Mouse (Mus musculus): ENCODE results near the gene Bcat1.

Gene Bcat1

DNA sequence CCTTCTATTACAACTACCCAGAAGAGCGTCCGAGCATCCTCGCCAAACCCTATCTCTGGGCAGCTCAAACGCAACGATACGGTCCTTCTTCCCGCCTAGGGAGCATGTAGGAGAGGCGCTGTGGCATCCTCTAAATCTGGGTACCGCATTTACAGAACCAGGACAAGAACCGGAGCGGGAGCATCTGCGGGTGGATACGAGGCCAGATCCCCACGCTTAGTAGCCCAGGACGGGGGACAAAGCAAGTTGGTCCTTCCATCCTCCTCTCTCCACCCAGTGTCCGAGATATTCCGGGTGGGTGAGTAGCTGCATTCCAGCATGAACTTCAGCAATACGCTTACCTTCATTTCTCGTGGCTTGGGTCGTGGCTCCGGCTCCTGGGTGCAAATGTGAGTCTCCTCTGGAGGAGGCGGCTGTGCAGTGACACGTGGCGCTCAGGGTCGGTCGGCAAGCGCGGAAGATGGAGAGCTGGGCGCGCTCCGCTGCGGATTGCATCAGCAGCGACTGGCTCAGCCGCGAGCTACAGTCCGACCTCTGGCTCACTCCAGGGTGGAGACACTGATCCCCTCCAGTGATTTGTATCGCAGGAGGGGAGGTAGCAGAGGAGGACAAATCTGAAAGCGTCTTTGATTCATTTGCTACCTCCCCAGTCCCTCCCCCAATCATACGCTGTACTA, at the start of gene Bcat1:
Bcat1 (minus strand) TSS at position 637 of the 677 bp plus-strand sequence.
- in situ Hi-C loops (cut with MboI; ENCODE audit: low sequenced_read_pairs): loop anchor here (10.0 to 25.0 kb wide), 2 partner anchors 112 to 269 kb away; no protein-coding TSS in a partner anchor

DNA sequence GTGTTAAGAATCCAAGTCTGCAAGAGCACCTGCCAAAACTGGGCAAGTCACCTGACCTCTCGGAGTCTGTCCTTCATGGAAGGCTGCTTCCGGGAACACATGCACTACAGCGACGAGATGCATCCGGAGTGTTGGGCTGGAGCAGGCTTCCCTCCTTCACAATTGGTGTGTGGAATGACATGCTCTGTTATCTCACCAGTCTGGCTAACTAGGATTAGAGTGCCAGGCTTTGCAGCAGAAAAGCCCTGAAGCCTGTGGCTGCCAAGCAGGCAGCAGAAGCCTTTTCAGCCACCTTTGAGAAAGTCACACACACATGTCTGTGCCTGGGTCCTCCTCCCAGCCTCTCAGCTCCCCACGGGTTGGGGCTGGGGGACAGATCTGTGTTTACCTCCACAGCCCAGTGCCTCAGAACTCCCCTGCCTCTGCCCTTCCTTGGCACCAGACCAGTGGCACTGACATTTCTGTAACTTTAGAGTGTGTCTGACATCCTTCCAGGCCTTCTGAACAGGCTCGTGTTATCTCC, 49.7 kb upstream of the Bcat1 start:
- in situ Hi-C loops (cut with MboI; ENCODE audit: low sequenced_read_pairs): no loop called here

DNA sequence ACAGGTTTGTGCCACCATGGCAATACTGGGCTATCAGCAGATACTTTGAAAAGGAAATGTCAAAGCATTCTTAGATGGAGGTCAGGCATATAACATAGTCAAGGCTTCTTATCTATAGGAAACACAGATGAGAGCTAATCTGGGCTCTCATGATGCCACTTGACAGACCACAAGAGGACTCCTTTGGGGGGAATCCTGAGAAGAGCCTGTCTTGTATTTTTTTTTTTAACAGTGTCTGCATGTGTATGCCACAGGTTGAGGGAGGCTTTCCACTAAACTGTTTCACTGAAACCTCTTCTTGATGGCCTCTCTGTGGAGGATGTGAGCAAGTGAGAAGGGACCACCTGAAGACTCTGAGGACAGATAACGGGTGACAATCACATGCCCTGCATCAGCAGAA, 48.6 kb upstream of the Bcat1 start:
- in situ Hi-C loops (cut with MboI; ENCODE audit: low sequenced_read_pairs): no loop called here

- in situ Hi-C loops (cut with MboI; ENCODE audit: low sequenced_read_pairs): no loop called here
Observed at GRCm38 (mm10) chr6:145123136-145124060, 47.4 kb upstream of the Bcat1 start.

- in situ Hi-C loops (cut with MboI; ENCODE audit: low sequenced_read_pairs): no loop called here
Observed at GRCm38 (mm10) chr6:145122423-145123059, 46.6 kb upstream of the Bcat1 start.

GRCm38 (mm10) chr6:145121590-145122420, 45.8 kb upstream of the Bcat1 start:
- in situ Hi-C loops (cut with MboI; ENCODE audit: low sequenced_read_pairs): no loop called here

GRCm38 (mm10) chr6:145120787-145121589, 45.0 kb upstream of the Bcat1 start:
- in situ Hi-C loops (cut with MboI; ENCODE audit: low sequenced_read_pairs): no loop called here

DNA sequence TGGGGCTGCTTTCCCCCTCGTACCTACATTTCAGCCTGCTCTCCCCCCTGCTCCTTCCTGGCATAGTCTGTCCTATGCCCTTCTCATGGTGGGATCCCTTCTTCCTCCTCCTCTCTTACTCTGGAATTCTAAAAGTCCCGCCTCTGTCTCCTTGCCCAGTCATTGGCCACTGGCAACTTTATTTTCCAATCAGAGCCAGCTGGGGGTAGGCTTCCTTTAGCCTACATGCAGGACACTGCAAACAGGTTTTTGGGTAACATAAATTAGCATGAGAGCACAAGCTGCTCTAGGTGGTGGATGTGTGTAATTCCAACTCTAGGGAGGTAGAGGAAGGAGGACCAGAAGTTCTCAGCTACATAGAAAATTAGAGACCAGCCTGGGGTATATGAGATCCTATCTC, 44.1 kb upstream of the Bcat1 start:
- in situ Hi-C loops (cut with MboI; ENCODE audit: low sequenced_read_pairs): no loop called here

GRCm38 (mm10) chr6:145116098-145116672, 40.2 kb upstream of the Bcat1 start:
- in situ Hi-C loops (cut with MboI; ENCODE audit: low sequenced_read_pairs): no loop called here

GRCm38 (mm10) chr6:145115476-145116097, 39.6 kb upstream of the Bcat1 start, which contains the start of gene Lrmp:
TSS of gene Lrmp (plus strand) at chr6:145115653.
- in situ Hi-C loops (cut with MboI; ENCODE audit: low sequenced_read_pairs): no loop called here

DNA sequence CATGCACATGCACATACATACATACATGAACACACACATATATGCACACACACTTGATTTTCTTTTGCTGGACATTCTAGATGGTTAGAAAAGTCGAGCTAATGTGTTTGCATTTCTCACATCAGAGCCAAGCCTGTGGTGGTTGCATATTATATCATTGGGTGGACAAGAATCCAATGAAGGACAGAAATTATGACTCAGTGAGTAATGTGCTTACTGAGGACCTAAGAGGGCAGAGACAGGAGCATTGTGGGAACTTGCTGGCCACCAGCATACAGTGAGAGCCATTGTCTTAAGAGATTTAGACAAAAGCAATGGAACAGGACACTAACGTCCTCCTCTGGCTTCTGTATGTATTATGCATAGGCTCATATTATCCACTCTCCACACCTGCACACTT, 38.6 kb upstream of the Bcat1 start:
- in situ Hi-C loops (cut with MboI; ENCODE audit: low sequenced_read_pairs): no loop called here

- in situ Hi-C loops (cut with MboI; ENCODE audit: low sequenced_read_pairs): no loop called here
Observed at GRCm38 (mm10) chr6:145112865-145113264, 36.9 kb upstream of the Bcat1 start.

DNA sequence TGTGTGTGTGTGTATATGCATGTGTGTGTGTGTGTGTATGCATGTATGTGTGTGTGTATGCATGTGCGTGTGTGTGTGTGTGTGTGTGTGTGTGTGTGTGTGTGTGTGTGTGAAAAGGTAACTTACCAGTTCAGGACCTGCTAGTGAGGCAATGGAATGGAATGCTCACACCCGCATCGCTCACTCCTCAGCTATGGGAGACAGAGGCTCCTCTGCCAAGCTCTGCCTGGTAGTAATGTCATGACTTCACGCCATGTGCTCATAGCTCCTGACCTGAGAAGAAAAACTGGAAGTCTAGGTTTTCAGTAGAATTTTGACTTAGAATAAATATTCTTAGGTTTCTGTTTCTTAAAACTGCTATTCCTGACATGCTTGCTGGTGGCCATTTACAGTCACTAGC, 34.8 kb upstream of the Bcat1 start:
- in situ Hi-C loops (cut with MboI; ENCODE audit: low sequenced_read_pairs): no loop called here

DNA sequence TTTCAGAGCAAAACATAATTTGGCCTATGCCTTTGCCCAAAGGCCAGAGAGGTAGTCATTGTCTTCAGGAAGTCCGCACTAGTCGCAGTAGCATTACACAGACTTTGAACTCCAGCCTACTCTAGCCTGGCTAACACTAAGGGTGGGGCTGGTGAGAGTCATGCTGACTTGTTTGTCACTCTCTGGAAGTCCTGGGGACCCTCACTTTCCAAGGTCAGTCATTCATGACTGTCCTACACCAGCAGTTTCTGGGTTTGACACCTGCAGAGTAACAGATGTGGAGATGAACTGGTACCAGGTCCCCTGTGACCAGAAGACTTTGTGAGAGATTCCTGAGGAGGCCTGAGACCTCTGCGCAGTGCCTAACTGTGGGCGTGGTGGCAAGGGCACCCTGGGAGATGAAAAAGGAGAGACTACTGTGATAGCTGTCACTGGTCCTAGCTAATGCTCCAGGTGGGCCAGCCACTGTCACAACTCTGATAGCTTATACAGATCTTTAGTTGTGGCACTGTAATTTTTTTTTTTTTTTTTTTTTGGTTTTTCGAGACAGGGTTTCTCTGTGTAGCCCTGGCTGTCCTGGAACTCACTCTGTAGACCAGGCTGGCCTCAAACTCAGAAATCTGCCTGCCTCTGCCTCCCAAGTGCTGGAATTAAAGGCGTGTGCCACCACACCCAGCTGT, 30.3 kb upstream of the Bcat1 start:
- in situ Hi-C loops (cut with MboI; ENCODE audit: low sequenced_read_pairs): no loop called here

DNA sequence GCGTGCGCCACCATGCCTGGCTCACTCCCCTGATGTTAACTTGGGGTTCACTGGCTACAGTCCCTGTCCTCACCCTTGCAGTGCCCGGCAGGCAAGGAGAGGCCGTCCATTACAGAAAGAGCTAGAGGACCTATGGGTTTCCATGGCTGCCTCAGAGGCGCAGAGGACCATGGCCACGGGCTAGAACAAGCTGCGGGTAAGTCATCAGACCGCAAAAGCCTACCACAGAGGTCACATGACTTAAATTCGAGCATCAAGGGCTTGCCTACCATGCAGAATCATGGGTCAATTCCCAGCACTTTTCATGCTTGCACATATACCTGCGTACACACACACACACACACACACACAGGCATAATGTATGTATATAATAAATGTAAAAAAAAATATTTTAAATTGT, 29.5 kb upstream of the Bcat1 start:
- in situ Hi-C loops (cut with MboI; ENCODE audit: low sequenced_read_pairs): no loop called here

DNA sequence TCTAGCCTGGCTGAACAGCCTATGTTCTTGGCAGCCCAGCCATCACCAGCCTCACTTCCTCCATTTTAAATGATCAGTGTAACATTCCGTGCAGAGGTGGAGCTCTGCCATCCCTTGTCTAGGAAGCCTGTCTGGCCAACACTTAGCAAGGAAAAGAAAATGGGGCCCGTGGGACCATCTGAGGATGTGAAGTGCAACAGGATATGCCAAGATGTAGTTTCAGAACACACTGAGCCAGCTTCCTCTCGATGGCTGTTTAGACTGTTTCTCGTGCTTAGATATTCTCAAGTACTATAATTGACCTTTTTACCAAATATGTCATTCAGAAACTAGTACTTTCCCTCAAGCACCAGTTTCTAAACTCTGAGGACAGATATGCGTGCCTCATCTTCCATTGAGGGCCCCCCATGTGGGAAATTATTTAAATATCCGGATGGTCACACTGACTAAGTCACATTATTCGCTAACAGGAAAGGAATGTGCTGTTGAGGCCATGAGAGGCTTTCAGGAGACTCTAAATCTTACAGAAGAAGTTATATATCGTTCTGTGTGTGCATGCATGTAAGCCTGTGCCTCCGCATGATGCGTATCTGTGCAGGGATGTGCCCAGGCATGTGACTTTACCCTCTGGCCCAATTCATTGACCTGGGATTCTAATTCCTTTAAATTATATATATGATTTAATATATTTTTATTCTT, 28.4 kb upstream of the Bcat1 start:
- in situ Hi-C loops (cut with MboI; ENCODE audit: low sequenced_read_pairs): no loop called here

DNA sequence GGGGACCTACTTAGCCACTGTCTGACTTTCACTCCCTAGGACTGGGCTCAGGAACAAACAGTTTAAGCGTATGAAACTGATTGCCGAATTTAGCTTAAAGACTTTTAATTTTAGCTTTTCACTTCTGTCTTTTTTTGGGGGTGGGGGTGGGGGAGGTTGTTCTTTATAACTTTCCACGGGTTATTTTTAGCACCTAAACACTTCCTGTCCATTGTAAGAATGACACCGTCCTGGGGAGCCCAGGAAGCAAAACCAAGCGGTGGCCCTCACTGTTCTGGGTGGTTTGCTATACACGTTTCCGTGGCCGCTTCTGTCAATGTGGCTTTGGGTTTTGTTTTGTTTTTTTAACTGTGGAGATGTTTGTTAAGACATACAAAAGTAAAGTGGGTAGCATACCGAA, 24.9 kb upstream of the Bcat1 start:
- in situ Hi-C loops (cut with MboI; ENCODE audit: low sequenced_read_pairs): no loop called here

DNA sequence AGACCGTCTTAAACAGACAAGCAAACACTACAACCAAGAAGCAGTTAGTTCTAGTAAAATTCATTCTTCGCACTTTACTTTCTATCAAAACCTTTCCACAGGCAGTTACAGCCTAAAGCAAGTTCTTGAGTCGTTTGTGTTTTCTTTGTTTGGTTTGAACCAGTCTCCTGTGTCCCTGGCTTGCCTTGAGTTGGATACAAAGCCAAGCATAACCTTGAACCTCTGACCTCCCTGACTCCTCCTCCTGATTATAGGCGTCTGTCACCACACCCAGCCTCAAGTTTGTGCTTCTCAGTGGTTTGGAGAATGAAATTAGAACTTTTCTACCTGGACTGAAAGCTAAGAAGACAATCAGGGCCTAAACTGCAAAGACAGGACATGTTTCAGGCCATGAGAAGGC, 18.4 kb upstream of the Bcat1 start:
- in situ Hi-C loops (cut with MboI; ENCODE audit: low sequenced_read_pairs): loop anchor here (25.0 kb wide), 1 partner anchor 93 kb away; no protein-coding TSS in a partner anchor
